Mouse (Mus musculus) cerebellum, adult 8-10 months (tissue): ENCODE data around the gene Ctla2a.
"Not testable (repeated sequence)": the region's sequence is repeated elsewhere in the genome, so short reads cannot be mapped to it uniquely, and the experiment has no call there.

ENCODE experiments used
- DNase-seq: peaks from one replicate; pipeline ENCODE4 v3.0.0; 2022

Ctla2a gene

DNA sequence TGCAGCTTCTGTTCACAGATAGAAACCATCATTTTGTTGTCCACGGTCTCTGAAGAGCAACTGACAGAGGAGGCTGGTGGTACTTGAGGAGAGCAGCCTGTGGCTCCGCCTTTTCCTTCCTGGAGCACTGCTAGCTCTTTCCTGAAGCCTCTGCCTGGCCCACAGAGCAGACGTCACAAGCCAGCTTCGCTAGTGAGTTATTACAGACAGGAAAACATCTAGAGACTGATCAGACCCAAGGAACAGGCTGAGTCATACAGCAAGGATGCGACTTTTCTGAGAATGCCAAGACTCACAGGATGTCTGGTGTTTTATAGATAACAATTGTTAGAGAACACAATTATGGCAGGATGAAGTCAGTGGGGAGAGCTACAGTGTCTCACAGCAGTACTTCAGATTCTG, at the start of gene Ctla2a, which contains the start of gene Gm49391:
TSS of gene Ctla2a (minus strand) at position 126 of the 402 bp plus-strand sequence.
TSS of gene Gm49391 (minus strand) at position 72 of the 402 bp plus-strand sequence.
- no peak for DNase-seq

DNA sequence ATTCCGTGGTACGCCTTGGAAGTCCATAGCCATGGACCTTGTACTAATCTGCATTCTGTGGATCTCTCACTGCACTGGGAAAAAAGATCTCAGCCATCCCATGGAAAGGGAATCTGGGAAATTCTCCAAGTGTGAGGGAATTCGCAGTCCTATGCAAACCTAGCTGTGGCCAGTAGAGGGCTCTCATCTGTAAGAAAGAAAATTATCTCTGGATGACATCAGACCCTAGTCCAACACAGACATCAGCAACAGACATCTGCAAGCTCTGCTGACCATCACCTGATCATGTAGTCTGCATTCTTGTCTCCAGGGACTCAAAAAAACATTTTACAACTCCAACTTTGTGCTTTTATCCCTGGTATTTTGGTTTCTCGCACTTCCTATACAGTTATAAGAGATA, 35.9 kb upstream of the Ctla2a start:
- not testable (repeated sequence) for DNase-seq

DNA sequence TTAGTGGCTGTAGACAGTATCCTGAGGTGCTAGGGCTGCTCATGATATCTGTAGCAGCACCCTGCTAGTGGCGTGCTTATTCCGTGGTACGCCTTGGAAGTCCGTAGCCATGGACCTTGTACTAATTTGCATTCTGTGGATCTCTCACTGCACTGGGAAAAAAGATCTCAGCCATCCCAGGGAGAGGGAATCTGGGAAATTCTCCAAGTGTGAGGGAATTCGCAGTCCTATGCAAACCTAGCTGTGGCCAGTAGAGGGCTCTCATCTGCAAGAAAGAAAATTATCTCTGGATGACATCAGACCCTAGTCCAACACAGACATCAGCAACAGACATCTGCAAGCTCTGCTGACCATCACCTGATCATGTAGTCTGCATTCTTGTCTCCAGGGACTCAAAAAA, 27.6 kb upstream of the Ctla2a start:
- DNase-seq: not testable (repeated sequence)

DNA sequence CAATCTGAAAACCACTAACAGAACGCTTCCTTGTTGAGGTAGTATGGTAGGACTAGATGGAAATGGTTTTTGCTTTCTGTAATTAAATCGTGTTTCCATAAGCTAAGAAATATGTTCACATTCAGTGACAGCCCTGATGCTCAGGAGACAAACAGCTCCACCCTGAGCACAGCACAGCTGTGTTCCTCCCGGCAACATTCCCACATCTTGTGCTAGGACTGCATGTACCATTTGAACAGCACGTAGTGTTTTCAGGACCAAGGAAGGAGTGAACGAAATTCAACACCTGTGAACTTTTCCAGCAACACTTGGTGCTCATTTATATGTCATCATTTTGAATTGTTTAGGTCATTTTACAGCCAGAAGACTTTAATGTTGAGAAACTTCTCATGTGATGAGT, 25.3 kb upstream of the Ctla2a start:
- DNase-seq: no peak

DNA sequence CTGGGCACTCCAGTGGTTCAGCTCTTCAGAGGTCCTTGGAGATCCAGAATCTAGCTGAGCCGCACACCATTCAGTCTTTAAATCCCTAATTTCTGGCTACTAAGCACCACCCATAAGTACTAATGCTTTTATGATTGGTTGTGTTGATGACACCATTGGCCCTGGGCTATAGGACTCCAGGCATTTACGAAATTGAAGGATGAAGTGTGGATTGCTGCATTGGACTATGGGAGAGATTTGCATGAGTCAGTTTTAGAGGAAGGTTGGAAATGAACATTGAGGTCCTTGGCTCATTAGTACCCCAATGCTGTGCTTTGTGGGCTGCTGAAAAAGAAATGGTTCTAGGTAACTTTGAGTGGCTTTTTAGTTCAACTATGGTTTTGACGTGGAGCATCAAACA, 5.5 kb upstream of the Ctla2a start, which contains the start of gene Tpbpa:
TSS of gene Tpbpa (minus strand) at position 101 of the 400 bp plus-strand sequence.
- DNase-seq: not testable (repeated sequence)

DNA sequence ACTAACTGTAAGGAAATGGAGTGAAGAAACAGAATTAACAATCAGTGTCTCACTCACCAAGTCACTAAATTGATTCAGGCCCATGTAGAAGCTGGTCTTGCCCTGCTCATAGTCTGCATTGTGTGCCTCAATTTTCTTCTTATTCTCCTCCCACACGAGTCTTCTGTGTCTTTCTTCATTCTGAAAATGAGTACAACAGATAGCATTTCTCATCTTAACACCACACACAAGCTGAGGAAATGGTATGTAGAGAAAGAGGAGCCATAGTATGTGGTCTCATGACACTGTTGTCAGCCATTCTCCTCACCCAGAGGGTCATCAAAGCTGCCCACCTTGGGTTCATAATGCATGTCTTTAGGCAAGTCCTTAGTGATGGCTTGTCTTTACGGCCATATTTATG, 935 bp downstream of the Ctla2a start, which contains the start of gene Gm49393:
TSS of gene Gm49393 (minus strand) at position 101 of the 400 bp plus-strand sequence.
- DNase-seq: not testable (repeated sequence)

DNA sequence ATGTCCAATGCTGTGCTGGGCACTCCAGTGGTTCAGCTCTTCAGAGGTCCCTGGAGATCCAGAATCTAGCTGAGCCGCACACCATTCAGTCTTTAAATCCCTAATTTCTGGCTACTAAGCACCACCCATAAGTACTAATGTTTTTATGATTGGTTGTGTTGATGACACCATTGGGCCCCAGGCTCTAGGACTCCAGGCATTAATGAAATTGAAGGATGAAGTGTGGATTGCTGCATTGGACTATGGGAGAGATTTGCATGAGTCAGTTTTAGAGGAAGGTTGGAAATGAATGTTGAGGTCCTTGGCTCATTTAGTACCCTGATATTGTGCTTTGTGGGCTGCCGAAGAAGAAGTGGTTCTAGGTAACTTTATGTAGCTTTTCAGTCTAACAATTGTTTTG, 31.6 kb downstream of the Ctla2a start, which contains the start of gene Tpbpb:
TSS of gene Tpbpb (minus strand) at position 101 of the 400 bp plus-strand sequence.
- DNase-seq: not testable (repeated sequence)

DNA sequence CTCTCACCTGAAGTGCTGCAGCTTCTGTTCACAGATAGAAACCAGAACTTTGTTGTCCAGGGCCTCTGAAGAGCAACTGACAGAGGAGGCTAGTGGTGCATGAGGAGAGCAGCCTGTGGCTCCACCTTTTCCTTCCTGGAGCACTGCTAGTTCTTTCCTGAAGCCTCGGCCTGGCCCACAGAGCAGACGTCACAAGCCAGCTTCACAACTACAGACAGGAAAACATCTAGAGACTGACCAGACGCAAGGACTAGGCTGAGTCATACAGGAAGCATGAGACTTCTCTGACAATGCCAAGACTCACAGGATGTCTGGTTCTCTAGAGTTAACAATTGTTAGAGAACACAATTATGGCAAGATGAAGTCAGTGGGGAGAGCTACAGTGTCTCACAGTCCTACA, 39.1 kb downstream of the Ctla2a start, which contains the start of gene Ctla2b:
TSS of gene Ctla2b (minus strand) at position 120 of the 400 bp plus-strand sequence.
- DNase-seq: no peak

DNA sequence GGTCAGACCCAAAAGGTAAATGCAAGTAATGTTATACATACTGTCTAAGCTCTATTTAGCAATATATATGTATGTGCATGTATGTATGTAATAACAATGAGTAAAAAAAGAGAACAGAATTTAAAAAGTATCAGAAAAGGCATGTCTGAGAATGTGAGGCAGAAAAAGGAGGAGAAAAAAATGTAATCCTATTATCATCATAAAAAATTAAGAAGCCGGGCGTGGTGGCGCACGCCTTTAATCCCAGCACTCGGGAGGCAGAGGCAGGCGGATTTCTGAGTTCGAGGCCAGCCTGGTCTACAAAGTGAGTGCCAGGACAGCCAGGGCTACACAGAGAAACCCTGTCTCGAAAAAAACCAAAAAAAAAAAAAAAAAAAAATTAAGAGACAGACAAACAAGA, 39.6 kb downstream of the Ctla2a start, which contains the start of gene Gm49392:
TSS of gene Gm49392 (minus strand) at position 101 of the 400 bp plus-strand sequence.
- DNase-seq: not testable (repeated sequence)

DNA sequence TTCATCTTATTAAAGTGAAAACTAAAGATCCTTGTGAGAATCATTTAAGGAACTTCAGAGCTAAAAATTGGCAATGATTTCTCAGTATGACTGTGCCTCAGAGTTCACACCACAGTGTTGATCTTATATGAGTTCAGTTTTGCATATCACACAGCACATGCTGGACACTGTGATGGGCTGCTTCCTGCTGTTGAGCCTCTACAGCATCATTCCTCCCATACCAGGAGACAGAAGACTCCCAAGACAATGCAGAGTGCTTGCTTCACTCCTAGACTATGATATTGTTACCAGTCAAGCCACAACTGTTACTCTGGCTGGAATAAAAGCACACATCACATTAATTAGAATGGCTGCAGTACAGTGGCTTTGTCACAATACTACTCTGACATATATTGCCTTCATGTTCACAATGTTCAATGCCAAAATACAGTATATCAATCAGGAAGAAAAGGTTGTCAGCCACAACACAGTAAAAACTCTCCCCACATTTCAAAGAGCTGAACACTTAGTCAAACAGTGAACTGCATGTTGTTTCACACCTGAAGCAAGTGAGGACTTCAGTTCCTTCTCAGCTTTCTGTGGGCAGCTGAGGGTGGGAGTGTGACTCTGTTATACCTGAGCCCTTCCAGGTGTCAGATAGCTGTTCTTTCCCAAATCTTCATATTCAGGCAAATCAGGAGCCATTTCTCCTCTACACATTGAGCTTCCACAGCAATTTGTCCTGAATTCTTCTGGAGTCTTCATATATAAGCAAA, 40.8 kb downstream of the Ctla2a start:
- DNase-seq: no peak

DNA sequence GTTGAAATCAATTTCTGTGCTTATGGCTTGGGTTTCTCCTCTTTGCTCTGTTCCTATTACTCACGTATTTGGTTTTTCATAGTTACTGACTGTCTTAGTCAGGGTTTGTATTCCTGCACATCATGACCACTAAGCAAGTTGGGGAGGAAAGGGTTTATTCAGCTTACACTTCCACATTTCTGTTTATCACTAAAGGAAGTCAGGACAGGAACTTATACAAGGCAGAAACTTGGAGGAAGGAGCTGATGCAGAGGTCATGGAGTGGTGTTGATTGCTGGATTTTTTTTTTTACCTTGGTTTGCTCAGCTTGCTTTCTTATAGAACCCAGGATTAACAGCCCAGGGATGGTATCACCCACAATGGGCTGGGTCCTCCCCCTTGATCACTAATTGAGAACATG, 44.1 kb downstream of the Ctla2a start:
- DNase-seq: no peak
